Mouse (Mus musculus): ENCODE measurements around the gene Fuz.

The Fuz gene

DNA sequence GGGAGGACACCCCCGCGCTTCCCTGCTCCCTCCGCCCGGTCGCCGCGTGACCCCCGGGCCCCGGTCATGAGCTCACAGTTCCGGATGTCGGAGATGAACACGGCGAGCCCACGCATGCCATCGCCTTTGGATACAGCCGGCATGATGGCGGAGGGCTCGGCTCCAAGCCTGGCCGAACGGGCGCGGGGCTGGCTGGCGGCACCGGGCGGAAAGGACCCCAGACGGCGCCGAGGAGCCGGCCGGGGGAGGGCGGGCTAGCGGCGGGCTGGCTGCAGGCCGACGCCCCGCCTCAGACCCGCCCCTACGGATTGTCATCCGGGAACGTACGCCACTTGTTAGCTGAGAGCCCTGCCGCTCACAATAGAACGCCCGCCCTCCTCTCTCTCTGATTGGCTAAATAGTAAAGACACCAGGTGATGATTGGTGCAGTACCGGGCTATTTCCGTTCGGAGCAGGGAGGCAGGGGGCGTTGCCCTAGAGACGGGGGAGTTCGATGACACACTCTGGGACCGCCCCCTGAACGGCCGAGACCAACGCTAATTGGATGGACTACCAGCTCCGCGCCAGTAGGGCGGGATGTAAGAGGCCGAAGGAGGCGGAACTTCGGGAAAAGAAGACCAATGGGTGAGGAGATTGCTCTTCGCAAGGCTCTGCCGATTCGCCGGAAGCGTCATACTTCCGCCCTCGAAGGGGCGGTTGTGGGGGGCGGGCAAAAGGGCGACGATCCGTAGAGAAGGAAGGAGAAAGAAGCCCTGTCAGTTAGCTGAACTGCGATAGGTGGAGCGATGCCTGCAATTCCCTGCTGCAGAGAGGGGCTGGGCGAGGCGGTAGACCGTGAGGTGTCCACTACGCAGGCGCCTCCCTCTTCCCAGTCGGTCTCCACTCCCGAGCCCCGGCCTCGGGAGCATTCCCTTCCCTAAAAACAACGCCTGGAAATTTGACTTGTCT, 33.6 kb downstream of the Fuz start, which contains the start of gene Ap2a1:
Gene Ap2a1 (minus strand): TSS at position 293 of the 948 bp plus-strand sequence.
- DNase-seq (ENCODE audit: low spot score in 2 of 2) = peak; percentile 100

DNA sequence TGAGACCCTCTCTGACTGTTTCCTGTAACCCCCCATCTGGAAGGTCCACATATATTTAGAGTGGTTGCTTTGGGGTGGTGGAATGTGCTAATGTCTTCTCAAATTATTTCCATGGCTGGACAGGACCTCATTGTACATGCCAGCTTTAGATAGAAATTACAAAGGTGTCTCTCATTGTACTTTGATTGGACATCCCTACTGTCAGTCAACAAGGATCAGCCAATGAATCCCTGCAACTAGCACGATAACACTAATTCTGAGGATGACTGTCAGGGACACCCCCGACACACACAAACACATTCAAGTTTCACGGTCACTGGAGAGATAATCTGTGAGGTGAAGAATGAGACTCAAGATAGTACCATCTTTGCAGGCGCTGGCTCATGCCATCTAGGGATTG, 42.8 kb downstream of the Fuz start:
- no peak for DNase-seq (ENCODE audit: low spot score in 2 of 2)

DNA sequence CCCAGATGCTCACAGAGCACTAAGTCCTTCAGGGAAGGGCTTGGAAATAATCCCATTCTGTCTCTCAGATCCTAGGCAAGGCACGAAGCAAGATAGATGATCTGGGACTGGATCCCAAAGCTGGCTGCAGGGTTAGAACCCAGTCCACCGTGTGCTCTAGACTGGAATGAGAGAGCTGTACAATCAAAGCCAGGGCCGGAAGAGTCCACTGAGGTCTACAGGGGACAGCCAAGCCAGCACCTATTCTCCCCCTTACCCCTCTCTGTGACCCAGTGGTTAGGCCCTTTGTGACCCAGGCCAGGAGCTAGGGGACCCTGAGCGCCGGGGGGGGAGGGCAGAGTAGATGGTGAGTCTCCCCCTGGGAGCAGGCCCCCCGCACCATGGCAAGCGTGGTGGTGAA, 47.0 kb downstream of the Fuz start, which contains the start of gene Tsks:
Gene Tsks (plus strand): TSS at position 301 of the 400 bp plus-strand sequence.
- DNase-seq (ENCODE audit: low spot score in 2 of 2) = no peak

DNA sequence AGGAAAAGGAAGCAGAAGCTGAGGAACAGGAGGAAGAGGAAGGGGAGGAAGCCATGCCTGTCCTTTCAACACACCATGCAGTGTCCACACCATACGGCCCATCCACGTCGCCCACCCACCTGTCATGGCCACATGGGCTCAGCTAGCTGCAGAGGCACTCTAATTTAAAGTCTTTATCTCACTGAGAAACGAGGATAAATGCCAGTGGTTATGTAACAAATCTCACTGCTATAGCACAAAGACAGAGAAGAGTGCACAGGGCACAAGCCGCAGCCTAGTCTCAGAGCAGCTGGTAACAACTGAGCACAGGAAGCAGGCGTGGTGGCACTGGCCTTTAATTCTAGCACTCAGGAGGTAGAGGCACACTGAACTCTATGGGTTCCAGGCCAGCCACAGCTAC, 54.0 kb downstream of the Fuz start:
- no peak for DNase-seq (ENCODE audit: low spot score in 2 of 2)

DNA sequence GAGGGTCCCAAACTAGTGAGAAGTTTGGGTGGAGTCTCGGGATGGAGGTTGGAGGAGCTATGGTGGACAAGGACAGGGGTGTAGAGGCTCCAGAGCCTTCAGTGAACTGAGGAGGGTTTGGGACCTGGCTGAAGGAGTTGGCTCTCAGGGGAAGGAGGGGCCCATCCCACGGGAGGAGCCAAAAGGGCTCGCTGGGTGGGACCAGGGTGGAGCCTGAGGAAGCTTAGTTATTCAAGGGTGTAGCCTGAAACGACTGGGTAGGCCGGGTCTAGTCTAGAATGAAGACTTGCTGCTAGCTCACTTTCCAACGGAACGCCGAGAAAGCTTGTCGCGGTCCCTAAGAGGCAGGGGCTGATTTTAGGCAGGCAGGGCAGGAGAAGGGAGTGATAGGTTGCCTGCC, 56.1 kb downstream of the Fuz start:
- DNase-seq (ENCODE audit: low spot score in 2 of 2) = no peak

Data from right cerebral cortex, postnatal 36 days (tissue).